Mouse (Mus musculus) frontal cortex, postnatal 14 days (tissue): Measurements from ENCODE around the gene Bik.

ENCODE experiments used
- DNase-seq, 2 experiments: peaks; one replicate each; pipeline ENCODE4 v3.0.0; 2022; ENCODE audit warnings: low spot score in 2 of 2

The Bik gene

GRCm38 (mm10) chr15:83512489-83513281 lies 14.0 kb upstream of the Bik start:
- no peak for DNase-seq

DNA sequence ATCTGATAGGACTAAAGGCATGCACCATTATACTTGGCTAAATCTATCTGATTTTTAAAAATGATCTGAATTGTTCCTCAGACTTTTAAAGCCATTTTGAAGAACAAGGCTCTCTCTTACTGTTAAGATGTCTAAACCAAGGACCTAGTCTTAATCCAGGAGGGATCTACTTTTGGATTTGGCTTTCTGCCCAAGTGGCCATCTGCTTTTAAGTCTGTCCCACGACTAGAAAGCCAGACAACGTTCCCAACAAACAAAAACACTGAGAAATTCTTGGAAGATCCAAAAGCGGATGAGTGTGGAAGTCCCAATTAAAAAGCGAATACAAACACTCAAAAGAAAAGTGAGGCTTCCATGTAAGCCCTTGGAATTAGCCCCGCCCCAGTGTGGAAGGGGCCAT lies 11.6 kb upstream of the Bik start:
- DNase-seq = no peak

DNA sequence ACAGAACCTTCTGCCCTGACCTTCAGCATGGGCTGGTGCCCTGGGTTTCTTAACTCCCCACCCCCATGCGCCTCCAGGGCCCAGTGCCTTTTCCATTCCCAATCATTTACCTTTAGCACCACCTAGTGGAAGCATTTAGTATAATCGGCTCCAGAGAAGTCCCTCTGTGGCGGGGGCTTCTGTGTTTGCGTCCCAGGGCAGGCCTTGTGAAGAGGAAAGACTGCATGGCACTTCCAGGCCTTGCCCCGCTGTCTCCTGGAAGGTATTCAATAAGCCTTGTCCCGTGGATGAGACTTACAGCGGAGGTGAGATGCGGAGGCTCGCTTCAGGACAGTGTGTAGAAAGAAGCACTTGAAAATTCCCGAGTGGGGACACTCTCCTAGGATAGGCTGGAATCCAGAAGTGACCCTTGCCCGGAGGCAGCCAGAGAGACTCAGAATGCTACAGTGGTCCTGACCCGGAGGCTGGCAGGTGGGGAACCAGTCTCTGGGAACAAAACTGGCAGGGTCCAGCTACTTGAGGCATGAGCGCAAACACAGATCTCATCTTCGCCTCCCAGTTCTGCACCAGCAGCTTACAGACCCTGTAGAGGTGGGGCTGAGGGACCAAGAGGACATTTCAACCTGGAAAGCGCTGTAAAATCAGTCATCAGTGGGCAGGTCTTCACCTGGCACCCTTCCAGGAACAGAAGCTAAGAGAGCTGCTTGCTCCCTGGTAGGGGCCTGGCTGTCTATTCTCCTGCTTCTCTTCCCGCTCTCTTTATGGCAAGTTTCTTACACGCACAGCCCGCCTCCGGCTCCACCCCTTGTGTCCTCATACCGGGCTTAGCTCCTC lies 8.2 kb upstream of the Bik start:
- peak; percentile 19 to 33 for DNase-seq

DNA sequence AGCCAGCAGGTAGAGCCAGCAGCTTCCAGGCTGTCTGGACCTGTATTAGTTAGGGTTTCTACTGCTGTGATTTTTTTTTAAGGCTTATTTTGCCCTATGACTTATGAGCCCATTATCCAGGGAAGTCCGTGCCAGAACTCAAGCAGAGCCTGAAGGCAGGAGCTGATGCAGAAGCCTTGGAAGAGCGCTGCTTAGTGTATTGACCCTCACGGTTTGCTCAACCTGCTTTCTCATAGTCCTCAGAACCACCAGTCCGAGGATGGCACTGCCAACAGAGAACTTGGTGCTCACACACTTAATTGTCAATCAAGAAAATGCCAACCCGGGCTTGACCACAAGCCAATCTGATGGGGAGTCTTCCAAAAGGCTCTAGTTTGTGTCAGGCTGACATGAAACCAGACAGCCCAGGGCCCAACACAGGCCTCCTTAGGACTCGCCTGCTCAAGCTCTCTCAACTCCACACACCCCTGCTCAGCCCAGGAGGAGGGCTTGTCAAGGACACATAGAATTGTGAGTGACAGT lies 5.7 kb upstream of the Bik start:
- DNase-seq = no peak

- no peak for DNase-seq
These were observed 3.5 kb upstream of the Bik start for GRCm38 (mm10) chr15:83523196-83523595.

GRCm38 (mm10) chr15:83523638-83524332 lies 2.9 kb upstream of the Bik start:
- no peak for DNase-seq

DNA sequence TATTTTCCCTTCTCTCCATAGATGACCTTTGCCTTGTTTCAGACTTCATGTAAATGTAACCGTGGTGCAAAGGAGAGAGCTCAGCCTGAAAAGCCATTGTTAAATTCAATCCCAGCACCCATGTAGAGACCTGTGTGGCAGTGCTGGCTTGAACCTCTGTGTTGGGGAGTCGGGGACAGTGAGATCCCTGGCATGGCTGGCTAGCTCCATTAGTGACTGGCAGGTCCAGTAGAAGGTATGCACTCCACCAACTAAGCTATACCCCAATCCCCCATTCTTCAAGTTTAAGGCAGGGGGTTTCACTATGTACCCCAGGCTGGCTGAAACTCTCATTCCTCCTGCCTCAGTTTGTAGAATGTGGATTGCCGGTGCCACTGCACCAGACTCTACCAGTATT lies 2.3 kb upstream of the Bik start:
- no peak for DNase-seq

DNA sequence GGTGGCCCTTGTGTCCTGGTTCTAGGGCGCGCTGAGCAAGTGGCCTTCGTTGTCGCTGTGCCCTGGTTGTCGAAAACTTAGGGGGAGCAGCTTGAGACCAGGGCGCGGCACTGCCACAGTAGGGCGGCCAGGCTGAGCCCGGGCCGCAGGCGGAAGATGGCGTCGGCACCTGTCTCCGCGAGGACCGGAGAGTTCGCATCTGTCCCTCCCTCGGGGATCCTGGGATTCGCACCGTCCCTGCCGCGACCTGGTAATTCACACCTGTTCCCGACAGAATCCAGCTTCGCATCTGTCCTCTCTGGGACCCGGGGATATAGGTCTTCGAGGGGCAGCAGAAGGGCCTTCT lies 403 bp downstream of the Bik start:
- no peak for DNase-seq

- DNase-seq = no peak
These were observed 1.1 kb downstream of the Bik start for GRCm38 (mm10) chr15:83527747-83528146.

- DNase-seq = no peak
These were observed 2.2 kb downstream of the Bik start for GRCm38 (mm10) chr15:83528892-83529291.

- DNase-seq = no peak
These were observed 3.1 kb downstream of the Bik start for GRCm38 (mm10) chr15:83529765-83530164.

DNA sequence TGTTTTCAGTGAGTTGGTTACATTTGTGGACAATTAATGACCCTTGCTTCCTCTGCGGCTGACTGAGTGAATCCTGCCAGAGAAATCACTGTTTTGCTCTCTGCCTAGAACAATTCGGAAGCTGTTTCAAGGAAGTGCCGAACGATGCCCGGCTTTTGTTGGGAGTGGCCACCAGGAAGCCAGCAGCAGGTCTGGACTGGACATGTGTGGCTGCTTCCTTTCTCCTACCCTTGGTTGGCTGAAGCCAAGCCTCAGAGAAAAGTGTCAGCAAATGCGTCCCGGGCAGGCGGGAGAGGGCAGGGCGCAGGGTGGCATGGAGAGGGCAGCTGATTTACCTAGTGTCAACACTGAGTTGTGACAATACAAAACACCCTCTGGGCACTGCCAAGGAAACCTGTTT lies 3.6 kb downstream of the Bik start:
- no peak for DNase-seq

DNA sequence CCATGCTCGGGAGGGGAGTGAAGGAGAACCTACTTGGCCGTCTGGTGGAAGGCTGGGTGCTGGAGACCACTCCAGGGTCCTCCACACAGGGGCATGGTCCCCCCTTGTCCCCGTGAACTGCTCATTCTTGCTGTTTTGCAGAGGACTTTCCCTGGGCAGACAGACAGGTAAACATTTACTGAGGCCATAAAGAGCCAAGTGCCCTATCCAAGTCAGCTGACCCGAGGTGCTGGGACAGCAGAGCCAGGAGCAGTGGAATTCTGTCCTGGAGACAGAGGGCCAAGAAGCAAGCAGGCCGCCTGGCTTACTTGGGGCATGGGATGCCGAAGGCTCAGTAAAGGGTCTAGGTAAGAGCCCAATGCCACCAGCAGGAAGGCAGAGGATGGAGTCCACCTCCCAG lies 4.0 kb downstream of the Bik start:
- DNase-seq = no peak

DNA sequence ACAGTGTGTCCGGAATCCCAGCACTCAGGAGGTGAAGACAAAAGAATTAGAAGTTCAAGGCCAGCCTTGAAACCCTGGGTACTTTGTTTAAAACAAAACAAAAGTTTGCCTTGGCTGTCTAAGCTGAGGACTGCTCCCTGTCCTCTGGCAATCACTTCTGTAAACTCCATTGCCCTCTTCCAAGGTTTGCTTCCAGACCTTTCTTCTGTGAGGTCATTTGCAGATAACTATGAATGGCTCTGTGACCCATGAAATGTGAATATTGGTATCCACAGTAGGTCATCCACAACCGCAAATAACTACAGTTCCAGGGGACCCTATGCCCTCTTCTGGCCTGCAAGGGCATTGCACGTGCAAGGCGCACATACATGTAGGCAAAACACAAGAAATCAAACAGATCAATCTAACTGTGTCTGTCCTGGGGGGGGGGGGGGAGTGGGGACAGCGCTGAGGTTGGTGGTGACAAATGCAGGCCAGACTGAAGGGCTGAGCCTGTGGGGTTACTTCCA lies 5.4 kb downstream of the Bik start:
- DNase-seq = no peak

GRCm38 (mm10) chr15:83532606-83533005 lies 5.9 kb downstream of the Bik start:
- DNase-seq = no peak

GRCm38 (mm10) chr15:83534960-83535889 lies 8.6 kb downstream of the Bik start:
- no peak for DNase-seq

DNA sequence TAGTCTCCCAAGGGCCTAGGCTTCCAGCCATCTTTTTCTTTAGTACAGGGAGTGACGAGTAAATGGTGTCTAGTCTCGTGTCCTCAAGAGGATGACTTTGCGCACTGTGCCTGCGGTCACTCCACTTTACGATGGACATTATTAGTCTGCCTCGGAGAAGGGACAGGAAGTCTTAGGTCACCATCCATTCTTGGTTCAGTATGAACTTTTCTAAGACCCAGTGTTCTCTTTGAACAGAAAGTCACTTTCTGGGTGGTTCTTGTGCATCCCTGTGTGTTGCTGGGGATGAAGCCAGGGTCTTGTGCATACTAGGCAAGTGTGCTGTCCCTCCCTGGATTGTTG lies 9.2 kb downstream of the Bik start:
- no peak for DNase-seq

DNA sequence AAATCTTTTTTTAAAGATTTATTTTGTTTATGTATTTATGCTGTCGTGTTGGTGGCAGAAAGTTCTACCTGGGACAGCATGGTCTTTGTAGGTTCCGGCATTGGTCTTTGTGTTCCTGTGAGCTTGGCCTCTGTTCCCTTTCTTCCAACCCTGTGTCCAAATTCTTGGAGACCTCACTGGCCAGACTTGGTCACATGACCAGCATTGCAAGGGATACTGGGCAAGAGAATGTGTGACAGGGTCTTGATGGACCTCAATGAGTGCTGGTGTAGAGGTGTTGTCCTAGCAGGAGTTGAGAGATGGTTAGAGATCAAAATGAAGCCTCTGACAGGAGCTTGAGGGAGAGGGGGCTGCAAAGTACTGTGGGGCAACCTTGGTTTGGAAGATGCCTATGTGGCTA lies 12.2 kb downstream of the Bik start:
- no peak for DNase-seq

DNA sequence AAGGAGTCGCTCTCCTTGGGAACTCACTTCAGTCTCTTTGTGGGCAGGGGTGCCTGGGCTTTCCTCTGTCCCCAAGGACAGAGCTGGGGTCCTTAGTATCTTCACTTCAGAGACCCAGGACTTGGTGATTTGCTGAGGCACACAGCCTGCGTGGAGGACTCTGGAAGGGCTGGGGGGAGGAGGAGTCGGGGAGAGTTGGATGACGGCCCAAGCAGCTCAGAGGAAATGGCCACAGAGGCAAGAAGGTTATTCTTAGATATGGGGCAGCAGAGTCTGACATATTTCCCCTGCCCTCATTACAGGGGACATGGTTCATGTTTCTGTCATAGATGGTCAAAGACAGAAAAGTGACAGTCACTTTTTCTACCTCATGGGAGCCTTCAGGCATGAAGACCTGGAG lies 13.2 kb downstream of the Bik start:
- DNase-seq = no peak

DNA sequence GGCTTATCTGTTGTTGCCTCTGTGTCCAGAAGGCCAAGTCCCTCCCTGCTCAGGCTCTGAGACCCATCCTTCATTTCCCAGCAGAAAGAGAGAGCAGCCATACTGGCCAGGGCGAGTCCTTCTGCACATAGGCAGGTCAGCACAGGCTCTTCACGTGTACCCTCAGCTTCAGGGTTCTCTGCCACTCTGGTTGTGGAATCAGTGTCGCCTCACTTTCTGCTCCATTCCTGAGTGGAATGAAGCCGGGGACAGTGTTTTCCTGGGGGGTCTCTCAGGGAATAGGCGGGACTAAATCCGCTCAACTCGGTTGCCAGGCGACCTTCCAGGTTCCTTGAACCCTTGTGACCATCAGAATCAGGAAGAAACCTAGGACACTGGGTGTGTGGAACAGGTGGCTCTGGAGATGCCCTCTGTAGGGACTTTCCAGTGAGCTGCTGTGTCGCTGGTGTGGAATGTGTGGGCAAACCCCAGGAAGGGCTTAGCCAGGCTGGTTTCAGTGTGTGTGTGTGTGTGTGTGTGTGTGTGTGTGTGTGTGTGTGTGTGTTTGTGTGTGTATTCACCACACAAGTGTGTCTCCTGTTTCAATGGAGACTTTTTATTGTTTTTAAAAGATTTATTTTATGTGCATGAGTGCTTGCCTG lies 15.1 kb downstream of the Bik start:
- no peak for DNase-seq

GRCm38 (mm10) chr15:83546029-83546428 lies 19.4 kb downstream of the Bik start:
- no peak for DNase-seq
